Mouse (Mus musculus): Measurements from ENCODE around the gene Ift46. TPM values are rescaled to one million over a fixed set of nuclear protein-coding genes. Genes with fewer than 3 reads are reported as not detected.

The Ift46 gene
- polyA plus RNA-seq, 1 experiment from 2014 or later, result 154 TPM

GRCm38 (mm10) chr9:44723008-44723407, 44.7 kb upstream of the Ift46 start:
- DNase-seq (ENCODE audit: low spot score) (no peak), ATAC-seq (ENCODE audit: low FRiP score) (no peak)
- no peaks in the 10 kb centered on the region for H3K36me3 ChIP-seq (ENCODE audit: control insufficient read depth, insufficient read depth, low read length)
- WGBS, result 47% methylated on average over 7 of the region's 7 CpGs
- no peaks in the 10 kb centered on the region for H3K9me3 ChIP-seq (ENCODE audit: control insufficient read depth, low read length)
- no peaks in the 10 kb centered on the region for H3K27me3 ChIP-seq (ENCODE audit: control insufficient read depth, insufficient read depth, low read length)
- H3K4me2 ChIP-seq (replicated peaks; ENCODE audit: low read depth, low read length), result no peak overlapping the region
- H3K9ac ChIP-seq (ENCODE audit: low read depth, low read length), result no peak overlapping the region
- H3K4me3 ChIP-seq (ENCODE audit: low read depth, low read length), result no peak overlapping the region
- H3K4me1 ChIP-seq (replicated peaks; ENCODE audit: control insufficient read depth, insufficient read depth, low read length), result peaks cover 16% of the 10 kb centered on the region; the same call in 1 of the 2 replicates
- H3K27ac ChIP-seq (ENCODE audit: low read depth, low read length), result peak overlapping the region; percentile 73

DNA sequence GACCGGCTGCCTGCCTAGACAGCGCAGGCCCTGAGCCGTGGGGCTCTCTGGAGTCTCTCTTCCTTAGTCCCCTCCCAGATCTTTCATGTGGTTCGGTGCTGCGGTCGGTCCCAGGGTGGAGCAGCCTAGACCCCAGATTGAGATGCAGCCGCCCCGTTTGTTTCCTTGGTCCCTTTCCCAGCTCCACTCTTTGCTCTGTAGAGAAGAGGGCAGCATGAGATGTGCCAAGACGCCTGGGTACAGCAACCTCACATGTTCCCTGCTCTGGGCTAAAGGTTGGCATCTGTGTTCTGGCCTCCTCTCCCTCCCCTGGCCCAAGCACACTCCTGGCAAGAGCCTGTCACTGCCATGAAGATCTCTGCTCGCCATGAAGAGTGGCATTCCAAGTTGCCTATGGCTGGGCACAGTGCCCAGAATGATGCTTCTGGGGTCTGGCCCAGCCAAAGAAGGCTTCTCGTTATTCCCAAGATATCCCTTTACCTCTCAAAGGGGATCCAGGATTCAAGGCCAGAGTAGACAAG, 44.1 kb upstream of the Ift46 start:
- Histone ChIP-seq H3K4me2 (replicated peaks; ENCODE audit: low read depth, low read length) (no peak overlapping the region), H3K4me3 (ENCODE audit: low read depth, low read length) (no peak overlapping the region)
- no peak for ATAC-seq (ENCODE audit: low FRiP score)

GRCm38 (mm10) chr9:44724223-44724622, 43.5 kb upstream of the Ift46 start:
- Histone ChIP-seq H3K27me3 (ENCODE audit: control insufficient read depth, insufficient read depth, low read length) (no peaks in the 10 kb centered on the region), H3K9me3 (ENCODE audit: control insufficient read depth, low read length) (no peaks in the 10 kb centered on the region), H3K4me3 (ENCODE audit: low read depth, low read length) (no peak overlapping the region), H3K9ac (ENCODE audit: low read depth, low read length) (no peak overlapping the region), H3K27ac (ENCODE audit: low read depth, low read length) (0 out of 2 replicates have a peak overlapping the region, but pooled peaks have one; percentile 10), H3K36me3 (ENCODE audit: control insufficient read depth, insufficient read depth, low read length) (no peaks in the 10 kb centered on the region), H3K4me1 (replicated peaks; ENCODE audit: control insufficient read depth, insufficient read depth, low read length) (peaks cover 16% of the 10 kb centered on the region; the same call in 1 of the 2 replicates), H3K4me2 (replicated peaks; ENCODE audit: low read depth, low read length) (no peak overlapping the region)
- DNase-seq (ENCODE audit: low spot score) (peak; percentile 41), ATAC-seq (ENCODE audit: low FRiP score) (no peak)
- WGBS, result 44% methylated on average over 6 of the region's 6 CpGs

More for the DNA sequence above, 44.1 kb upstream of the Ift46 start:
- Histone ChIP-seq H3K9me3 (ENCODE audit: control insufficient read depth, low read length) (no peaks in the 10 kb centered on the region), H3K4me1 (replicated peaks; ENCODE audit: control insufficient read depth, insufficient read depth, low read length) (peaks cover 16% of the 10 kb centered on the region; the same call in 1 of the 2 replicates), H3K27me3 (ENCODE audit: control insufficient read depth, insufficient read depth, low read length) (no peaks in the 10 kb centered on the region), H3K27ac (ENCODE audit: low read depth, low read length) (peak overlapping the region; percentile 73), H3K36me3 (ENCODE audit: control insufficient read depth, insufficient read depth, low read length) (no peaks in the 10 kb centered on the region), H3K9ac (ENCODE audit: low read depth, low read length) (no peak overlapping the region)
- no peak for DNase-seq (ENCODE audit: low spot score)
- WGBS, result 80% methylated on average over 10 of the region's 11 CpGs

DNA sequence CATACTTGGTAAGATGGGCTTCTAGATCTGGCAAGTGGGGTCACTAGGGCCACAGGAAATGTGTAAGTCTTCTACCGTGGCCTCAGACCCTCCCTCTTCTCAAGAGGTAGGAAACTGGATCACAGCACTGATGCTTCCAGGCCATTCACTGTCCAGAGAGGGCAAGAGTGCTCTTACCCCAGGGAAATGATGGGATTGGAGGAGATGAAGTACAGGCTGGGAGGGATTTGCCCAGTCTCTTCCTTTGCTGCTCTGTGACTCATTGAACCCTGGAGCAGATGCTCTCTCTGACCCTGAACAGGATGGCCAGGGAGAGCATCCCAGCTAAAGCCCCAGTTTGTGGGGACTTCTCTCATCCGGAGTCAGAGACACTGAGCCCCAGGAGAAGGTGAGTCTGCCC, 43.0 kb upstream of the Ift46 start:
- H3K4me2 ChIP-seq (replicated peaks; ENCODE audit: low read depth, low read length), result no peak overlapping the region
- H3K9me3 ChIP-seq (ENCODE audit: control insufficient read depth, low read length), result no peaks in the 10 kb centered on the region
- no peak overlapping the region for H3K9ac ChIP-seq (ENCODE audit: low read depth, low read length)
- no peaks in the 10 kb centered on the region for H3K36me3 ChIP-seq (ENCODE audit: control insufficient read depth, insufficient read depth, low read length)
- DNase-seq (ENCODE audit: low spot score) (no peak), ATAC-seq (ENCODE audit: low FRiP score) (no peak)
- peak overlapping the region; percentile 4; the same call in 1 of the 2 replicates for H3K27ac ChIP-seq (ENCODE audit: low read depth, low read length)
- 37% methylated on average over 2 of the region's 2 CpGs for WGBS
- H3K27me3 ChIP-seq (ENCODE audit: control insufficient read depth, insufficient read depth, low read length), result no peaks in the 10 kb centered on the region
- no peak overlapping the region for H3K4me3 ChIP-seq (ENCODE audit: low read depth, low read length)
- peaks cover 16% of the 10 kb centered on the region; the same call in 1 of the 2 replicates for H3K4me1 ChIP-seq (replicated peaks; ENCODE audit: control insufficient read depth, insufficient read depth, low read length)

DNA sequence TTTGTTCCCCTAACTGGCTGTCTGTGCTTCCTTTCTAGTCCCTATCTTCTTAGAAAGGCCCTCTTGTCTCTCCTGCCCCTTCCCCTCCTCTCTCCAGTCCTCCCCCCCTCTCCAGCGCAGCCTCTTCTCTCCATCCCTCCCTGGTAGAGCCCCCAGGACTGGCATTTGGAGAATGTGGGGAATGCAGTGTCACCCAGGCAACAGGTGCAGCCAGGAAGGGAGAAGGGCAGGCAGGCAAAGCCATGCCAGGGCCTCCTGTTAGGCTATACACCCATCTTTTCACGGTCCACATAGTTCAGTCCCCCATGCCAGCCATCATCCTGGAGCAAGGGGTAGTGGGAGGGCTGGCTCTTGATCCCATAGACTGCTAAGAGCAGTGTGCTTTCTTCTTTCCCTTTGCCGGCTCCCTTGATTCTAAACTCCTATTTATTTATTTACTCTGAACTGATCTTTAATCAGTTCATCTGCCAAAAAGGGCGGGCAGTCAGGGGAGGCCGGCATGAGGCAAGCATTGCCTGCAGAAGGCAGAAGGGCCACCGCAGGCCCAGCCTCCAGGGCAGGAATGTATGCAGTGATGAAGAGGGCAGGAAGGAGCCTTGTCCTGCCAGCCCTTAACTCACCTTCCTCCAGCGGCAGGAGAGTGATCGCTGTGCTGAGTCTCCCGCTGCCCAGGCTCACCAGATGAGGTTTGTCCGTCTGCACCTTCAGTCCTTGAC, 41.1 kb upstream of the Ift46 start:
- 51% methylated on average over 10 of the region's 10 CpGs for WGBS
- ATAC-seq (ENCODE audit: low FRiP score), result no peak

DNA sequence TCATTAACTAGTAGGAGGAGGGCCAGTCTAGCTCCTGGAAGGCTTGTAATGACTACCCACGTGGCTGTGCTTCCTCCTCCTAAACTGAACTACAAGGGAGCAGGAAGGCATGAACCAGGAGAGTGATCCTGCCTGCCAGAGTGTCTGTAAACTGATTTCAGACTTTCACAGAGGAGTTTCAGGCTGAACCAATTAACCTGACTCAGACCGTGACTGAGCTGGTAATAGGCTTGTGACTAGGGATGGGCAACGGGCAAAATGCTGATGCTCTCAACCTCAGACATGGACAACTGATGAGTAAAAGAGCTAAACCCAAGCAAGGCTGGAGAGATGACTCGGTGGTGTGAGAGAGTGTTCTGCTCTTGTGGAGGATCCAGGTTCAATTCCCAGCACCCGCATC, 40.3 kb upstream of the Ift46 start:
- DNase-seq (ENCODE audit: low spot score) (no peak), ATAC-seq (ENCODE audit: low FRiP score) (no peak)
- Histone ChIP-seq H3K4me2 (replicated peaks; ENCODE audit: low read depth, low read length) (no peak overlapping the region), H3K9me3 (ENCODE audit: control insufficient read depth, low read length) (no peaks in the 10 kb centered on the region), H3K27me3 (ENCODE audit: control insufficient read depth, insufficient read depth, low read length) (no peaks in the 10 kb centered on the region), H3K4me1 (replicated peaks; ENCODE audit: control insufficient read depth, insufficient read depth, low read length) (peaks cover 9% of the 10 kb centered on the region; the same call in 1 of the 2 replicates), H3K9ac (ENCODE audit: low read depth, low read length) (no peak overlapping the region), H3K4me3 (ENCODE audit: low read depth, low read length) (no peak overlapping the region), H3K27ac (ENCODE audit: low read depth, low read length) (no peak overlapping the region), H3K36me3 (ENCODE audit: control insufficient read depth, insufficient read depth, low read length) (no peaks in the 10 kb centered on the region)
- 77% methylated on average over 5 of the region's 5 CpGs for WGBS

More for the DNA sequence above, 41.1 kb upstream of the Ift46 start:
- Histone ChIP-seq H3K4me3 (ENCODE audit: low read depth, low read length) (no peak overlapping the region), H3K27me3 (ENCODE audit: control insufficient read depth, insufficient read depth, low read length) (no peaks in the 10 kb centered on the region), H3K4me1 (replicated peaks; ENCODE audit: control insufficient read depth, insufficient read depth, low read length) (peaks cover 11% of the 10 kb centered on the region; the same call in 1 of the 2 replicates), H3K4me2 (replicated peaks; ENCODE audit: low read depth, low read length) (no peak overlapping the region), H3K36me3 (ENCODE audit: control insufficient read depth, insufficient read depth, low read length) (no peaks in the 10 kb centered on the region), H3K27ac (ENCODE audit: low read depth, low read length) (peak overlapping the region; percentile 24), H3K9ac (ENCODE audit: low read depth, low read length) (peak overlapping the region; percentile 15; the same call in 1 of the 2 replicates), H3K9me3 (ENCODE audit: control insufficient read depth, low read length) (no peaks in the 10 kb centered on the region)
- no peak for DNase-seq (ENCODE audit: low spot score)

DNA sequence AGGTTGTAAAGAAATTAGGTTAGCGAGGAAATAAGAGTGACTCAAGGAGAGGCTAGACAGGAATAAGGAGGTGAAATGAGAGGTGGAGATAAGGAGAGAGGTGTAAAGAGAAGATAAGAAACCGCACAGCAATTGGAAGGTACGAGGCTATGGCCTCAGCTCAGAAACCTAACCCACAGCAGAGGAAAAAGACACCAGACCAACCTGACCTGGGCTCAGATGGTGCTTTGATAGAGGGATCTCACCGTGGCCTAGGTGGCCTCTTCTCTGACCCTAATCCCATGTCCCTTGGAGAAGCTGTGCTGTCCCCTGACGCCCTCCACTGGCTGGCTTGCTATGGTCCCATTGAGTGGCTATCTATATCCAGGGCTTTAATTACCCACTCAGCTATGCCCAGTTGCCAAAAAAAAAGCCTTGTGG, 35.6 kb upstream of the Ift46 start:
- 68% methylated on average over 5 of the region's 5 CpGs for WGBS
- Histone ChIP-seq H3K36me3 (ENCODE audit: control insufficient read depth, insufficient read depth, low read length) (no peaks in the 10 kb centered on the region), H3K4me2 (replicated peaks; ENCODE audit: low read depth, low read length) (no peak overlapping the region), H3K9me3 (ENCODE audit: control insufficient read depth, low read length) (no peaks in the 10 kb centered on the region), H3K27ac (ENCODE audit: low read depth, low read length) (no peak overlapping the region), H3K4me3 (ENCODE audit: low read depth, low read length) (no peak overlapping the region), H3K4me1 (replicated peaks; ENCODE audit: control insufficient read depth, insufficient read depth, low read length) (peaks cover 5% of the 10 kb centered on the region), H3K27me3 (ENCODE audit: control insufficient read depth, insufficient read depth, low read length) (peaks cover 8% of the 10 kb centered on the region; the same call in 1 of the 2 replicates), H3K9ac (ENCODE audit: low read depth, low read length) (no peak overlapping the region)
- DNase-seq (ENCODE audit: low spot score) (no peak), ATAC-seq (ENCODE audit: low FRiP score) (no peak)

GRCm38 (mm10) chr9:44732921-44733530, 34.7 kb upstream of the Ift46 start:
- peak overlapping the region; percentile 100 for H3K4me2 ChIP-seq (replicated peaks; ENCODE audit: low read depth, low read length)
- H3K4me3 ChIP-seq (ENCODE audit: low read depth, low read length), result peak overlapping the region; percentile 63
- 50% methylated on average over 12 of the region's 12 CpGs for WGBS
- peaks cover 8% of the 10 kb centered on the region; the same call in 1 of the 2 replicates for H3K27me3 ChIP-seq (ENCODE audit: control insufficient read depth, insufficient read depth, low read length)
- no peaks in the 10 kb centered on the region for H3K36me3 ChIP-seq (ENCODE audit: control insufficient read depth, insufficient read depth, low read length)
- ATAC-seq (ENCODE audit: low FRiP score), result no peak
- H3K9ac ChIP-seq (ENCODE audit: low read depth, low read length), result peak overlapping the region; percentile 71
- H3K9me3 ChIP-seq (ENCODE audit: control insufficient read depth, low read length), result no peaks in the 10 kb centered on the region
- H3K27ac ChIP-seq (ENCODE audit: low read depth, low read length), result peak overlapping the region; percentile 24; the same call in 1 of the 2 replicates
- H3K4me1 ChIP-seq (replicated peaks; ENCODE audit: control insufficient read depth, insufficient read depth, low read length), result peaks cover 5% of the 10 kb centered on the region
- no peak for DNase-seq (ENCODE audit: low spot score)

All from hindbrain, embryonic 11.5 days (tissue).